ENCODE assay signal across 9 mouse cellular contexts in the genomic region with DNA sequence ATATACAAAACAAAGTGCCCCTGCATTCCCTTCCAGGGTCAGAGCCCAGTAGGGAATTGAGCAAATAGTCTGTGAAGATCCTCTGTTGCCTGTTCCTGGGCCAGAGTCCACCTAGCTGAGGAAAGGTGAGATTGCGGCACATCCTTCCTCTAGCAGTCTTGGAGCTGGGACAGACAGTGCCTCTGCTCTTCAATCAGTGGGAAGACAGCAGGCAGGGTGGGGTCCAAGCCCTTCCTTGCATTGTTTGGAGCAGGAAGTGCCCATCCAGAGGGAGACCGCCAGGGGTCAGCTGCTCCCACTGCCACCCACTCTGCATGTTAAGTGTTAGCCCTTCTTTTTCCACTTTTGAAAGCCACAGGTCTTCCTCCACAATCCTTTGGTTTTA. TPM values are rescaled to one million over a fixed set of nuclear protein-coding genes. Genes with fewer than 3 reads are reported as not detected.
A peak's percentile ranks its signal among the peaks of the same experiment; 100 is the strongest.
DNase-seq lines count a peak whose midpoint lies in the region; ATAC-seq and TF ChIP-seq lines count a peak whose summit lies in the region.
"Had no signal": no experiment of that assay in that cellular context is flagged by ENCODE, and none has a peak within 500 bp of the region (broad histone marks: within the 10 kb centered on the region; RNA-seq: fewer than 3 reads in every experiment).

No protein-coding gene starts in this region.

- peaks cover 3% of the 10 kb centered on the region; the same call in 1 of the 2 replicates for H3K4me1 ChIP-seq in heart, embryonic 16.5 days (ENCODE audit: control insufficient read depth, insufficient read depth, low read length)
- H3K4me1 ChIP-seq in midbrain, embryonic 11.5 days (ENCODE audit: control insufficient read depth, insufficient read depth, low read length) = no peaks in the 10 kb centered on the region

- peak; percentile 25 for TF ChIP-seq CTCF in gastrocnemius, adult 2 months (IDR thresholded peaks at IDR 0.05)

- WGBS in heart, embryonic 16.5 days = 52% methylated on average over 2 of the region's 2 CpGs
- 82% methylated on average over 2 of the region's 2 CpGs for WGBS in midbrain, embryonic 11.5 days

- no peaks in the 10 kb centered on the region for H3K27me3 ChIP-seq in heart, embryonic 16.5 days (ENCODE audit: control insufficient read depth, insufficient read depth, low read length)
- H3K27me3 ChIP-seq in midbrain, embryonic 11.5 days (ENCODE audit: control insufficient read depth, insufficient read depth, low read length) = no peaks in the 10 kb centered on the region
- H3K27me3 ChIP-seq: CH12.LX had no signal

- ATAC-seq in heart, embryonic 16.5 days (replicated peaks; ENCODE audit: extremely low read depth, insufficient read depth, low FRiP score) = peak; percentile 55
- 0 out of 2 replicates have a peak, but pooled peaks have one; percentile 43 for ATAC-seq in midbrain, embryonic 11.5 days (ENCODE audit: low FRiP score)
- no peak; the same call in 1 of the 2 replicates for ATAC-seq in megakaryocyte progenitor cell, adult 5-6 weeks (replicated peaks; ENCODE audit: poor library complexity)

- no peaks in the 10 kb centered on the region for H3K9me3 ChIP-seq in heart, embryonic 16.5 days (replicated peaks; ENCODE audit: control insufficient read depth, low read length)
- H3K9me3 ChIP-seq in midbrain, embryonic 11.5 days (ENCODE audit: control insufficient read depth, low read length) = no peaks in the 10 kb centered on the region

- H3K27ac ChIP-seq in gastrocnemius, adult 2 months = peak overlapping the region; percentile 81
- H3K27ac ChIP-seq in heart, embryonic 16.5 days (ENCODE audit: low read length) = peak overlapping the region; percentile 80
- peak overlapping the region; percentile 30; the same call in 1 of the 2 replicates for H3K27ac ChIP-seq in midbrain, embryonic 11.5 days (ENCODE audit: low read depth, low read length)

- peak; percentile 60 for DNase-seq in gastrocnemius, adult 2 months
- no peak for DNase-seq in gastrocnemius, postnatal 14 days
- DNase-seq in kidney, postnatal 14 days = peak; percentile 83
- no peak for DNase-seq in midbrain, embryonic 11.5 days (ENCODE audit: low spot score, missing footprints)
- DNase-seq in layer of hippocampus, postnatal 25 days (ENCODE audit: extremely low spot score in 1 of 2, low spot score in 1 of 2) = no peak
- DNase-seq in layer of hippocampus, adult 11-12 months (ENCODE audit: low spot score) = no peak

- no peak overlapping the region for H3K9ac ChIP-seq in heart, embryonic 16.5 days (ENCODE audit: low read length)
- peak overlapping the region; percentile 16; the same call in 1 of the 2 replicates for H3K9ac ChIP-seq in midbrain, embryonic 11.5 days (ENCODE audit: low read length)

- H3K36me3 ChIP-seq in heart, embryonic 16.5 days (ENCODE audit: control insufficient read depth, insufficient read depth) = peaks cover 41% of the 10 kb centered on the region
- peaks cover 28% of the 10 kb centered on the region for H3K36me3 ChIP-seq in midbrain, embryonic 11.5 days (ENCODE audit: control insufficient read depth, insufficient read depth, low read length)

- H3K4me3 ChIP-seq in gastrocnemius, adult 2 months = no peak overlapping the region
- H3K4me3 ChIP-seq in heart, embryonic 16.5 days (ENCODE audit: low read length) = no peak overlapping the region
- H3K4me3 ChIP-seq in midbrain, embryonic 11.5 days (ENCODE audit: low read depth, low read length) = no peak overlapping the region

- H3K4me2 ChIP-seq in heart, embryonic 16.5 days (ENCODE audit: low read depth, low read length) = no peak overlapping the region
- no peak overlapping the region for H3K4me2 ChIP-seq in midbrain, embryonic 11.5 days

- intact Hi-C loops in gastrocnemius, adult 2 months (cut with DNase I) = loop anchor here (1.0 to 10.0 kb wide), 2 partner anchors 53 to 158 kb away; partner anchors contain the start of genes Bcdin3d and Fmnl3
- intact Hi-C loops in gastrocnemius, postnatal 14 days (cut with DNase I; ENCODE audit: low total_unique reads) = no loop called here

RNA-seq across cellular contexts. Expression of gene Fam186b, which starts 21.6 kb away (rescaled TPM):
- total RNA-seq in gastrocnemius, adult 2 months (2021) = not detected
- total RNA-seq in gastrocnemius, postnatal 14 days (2021) = not detected
- 0.13 and 0.16 TPM in 2 replicates for polyA plus RNA-seq in heart, embryonic 16.5 days (2015; fragmentation: Nextera tagmentation; extraction: Ambion mirVana)
- 0.19 TPM in 1 of 2 replicates, not detected in the other for polyA plus RNA-seq in midbrain, embryonic 11.5 days (2014; fragmentation: Nextera tagmentation; extraction: Ambion mirVana)
- not detected in 2 replicates for total RNA-seq in megakaryocyte progenitor cell, adult 5-6 weeks (2015)
- not detected in 2 replicates for total RNA-seq in megakaryocyte progenitor cell, adult 5-6 weeks (2017)
- 1 to 10 TPM; 1.2 to 1.3 TPM for total RNA-seq in layer of hippocampus, postnatal 25 days (2021)

RNA-seq across cellular contexts. Expression of gene Prpf40b, which starts 22.4 kb away (rescaled TPM):
- 10 to 100 TPM; 24.8 to 27.0 TPM for total RNA-seq in gastrocnemius, adult 2 months (2021)
- 10 to 100 TPM; 18.4 to 20.8 TPM for total RNA-seq in gastrocnemius, postnatal 14 days (2021)
- 36.0 and 46.6 TPM in 2 replicates for polyA plus RNA-seq in heart, embryonic 16.5 days (2015; fragmentation: Nextera tagmentation; extraction: Ambion mirVana)
- 41.5 and 41.6 TPM in 2 replicates for polyA plus RNA-seq in midbrain, embryonic 11.5 days (2014; fragmentation: Nextera tagmentation; extraction: Ambion mirVana)
- 7.8 and 11.0 TPM in 2 replicates for total RNA-seq in megakaryocyte progenitor cell, adult 5-6 weeks (2015)
- 8.1 and 10.3 TPM in 2 replicates for total RNA-seq in megakaryocyte progenitor cell, adult 5-6 weeks (2017)
- total RNA-seq in layer of hippocampus, postnatal 25 days (2021) = 100 to 1,000 TPM in 1 of 2 experiments, 10 to 100 TPM in 1; 81.5 to 116 TPM

RNA-seq across cellular contexts. Expression of gene Fmnl3, which starts 53.0 kb away (rescaled TPM):
- 1 to 10 TPM; 5.5 to 7.2 TPM for total RNA-seq in gastrocnemius, adult 2 months (2021)
- 10 to 100 TPM; 13.3 to 13.6 TPM for total RNA-seq in gastrocnemius, postnatal 14 days (2021)
- polyA plus RNA-seq in heart, embryonic 16.5 days (2015; fragmentation: Nextera tagmentation; extraction: Ambion mirVana) = 13.0 and 16.6 TPM in 2 replicates
- 8.6 and 8.9 TPM in 2 replicates for polyA plus RNA-seq in midbrain, embryonic 11.5 days (2014; fragmentation: Nextera tagmentation; extraction: Ambion mirVana)
- total RNA-seq in megakaryocyte progenitor cell, adult 5-6 weeks (2015) = 11.4 and 11.5 TPM in 2 replicates
- 17.2 and 21.2 TPM in 2 replicates for total RNA-seq in megakaryocyte progenitor cell, adult 5-6 weeks (2017)
- 10 to 100 TPM in 1 of 2 experiments, 1 to 10 TPM in 1; 9.3 to 11.3 TPM for total RNA-seq in layer of hippocampus, postnatal 25 days (2021)

Comparison
In these comparisons a context has a peak if more than half of its experiments do, and no peak if none do; other contexts are left out.
1. DNase-seq: peak in gastrocnemius, adult 2 months (single experiment) and kidney, postnatal 14 days (single experiment); none in gastrocnemius, postnatal 14 days (single experiment), midbrain, embryonic 11.5 days (single experiment), layer of hippocampus, postnatal 25 days (0 of 2) and layer of hippocampus, adult 11-12 months (single experiment).
2. H3K27ac ChIP-seq: peak in every context shown above with its lines; median percentile 81 in gastrocnemius, adult 2 months; 80 in heart, embryonic 16.5 days; 30 in midbrain, embryonic 11.5 days.